Mouse (Mus musculus) T-helper 2 cell (primary cell): ENCODE measurements around the gene Cfap54.

ENCODE experiments used
- in situ Hi-C: fragments of 300-600 bp; cut with MboI, MseI; formaldehyde crosslinking; loops from one replicate; pipeline ENCODE4 v1.15.1; 2025; ENCODE audit warnings: high pct_unique_total_duplicates

Gene Cfap54

DNA sequence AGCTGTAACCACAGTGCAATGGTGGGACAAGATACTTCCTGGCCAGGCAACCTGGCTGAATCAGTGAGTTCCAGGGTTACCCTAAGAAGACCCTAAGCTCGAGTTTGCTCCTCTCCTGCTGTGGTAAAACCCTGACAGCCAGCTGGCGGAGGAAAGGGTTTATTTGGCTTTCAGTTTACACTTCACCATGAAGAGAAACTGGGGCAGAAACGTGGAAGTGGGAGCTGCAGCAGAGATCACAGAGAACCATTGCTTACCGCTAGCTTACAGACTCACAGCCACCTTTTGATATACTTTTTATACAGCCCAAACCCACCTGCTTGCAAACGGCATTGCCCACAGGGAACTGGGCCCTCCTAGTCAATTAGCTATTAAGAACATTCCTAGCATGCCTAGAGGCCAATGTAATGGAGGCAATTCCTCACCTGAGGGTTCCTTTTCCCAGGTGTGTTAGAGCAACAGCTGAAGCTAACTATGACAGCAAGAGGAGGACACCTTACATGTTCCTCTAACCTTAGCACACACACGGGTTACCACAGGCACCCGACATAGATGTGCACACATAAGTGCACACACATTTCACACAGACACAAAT lies 16.9 kb upstream of the Cfap54 start:
- in situ Hi-C loops, result no loop called here

DNA sequence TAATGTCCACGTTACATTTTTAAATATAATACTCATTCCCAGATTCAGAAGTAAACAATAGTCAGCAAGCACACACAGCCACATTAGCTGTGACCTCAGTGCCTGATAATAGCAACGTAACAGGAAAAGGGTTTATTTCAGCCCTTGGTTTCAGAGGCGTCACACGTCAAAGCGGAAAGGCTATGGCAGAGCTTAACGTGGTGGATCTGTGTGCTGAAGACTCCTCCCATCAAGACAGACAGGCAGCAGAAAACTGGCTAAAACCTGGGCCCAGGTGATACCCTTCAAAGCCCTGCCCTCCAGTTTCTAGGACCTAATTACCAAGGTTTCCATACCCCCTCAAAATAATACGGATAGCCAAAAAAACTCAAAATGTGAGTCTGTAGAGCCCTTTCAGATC lies 16.0 kb upstream of the Cfap54 start:
- in situ Hi-C loops, result no loop called here

DNA sequence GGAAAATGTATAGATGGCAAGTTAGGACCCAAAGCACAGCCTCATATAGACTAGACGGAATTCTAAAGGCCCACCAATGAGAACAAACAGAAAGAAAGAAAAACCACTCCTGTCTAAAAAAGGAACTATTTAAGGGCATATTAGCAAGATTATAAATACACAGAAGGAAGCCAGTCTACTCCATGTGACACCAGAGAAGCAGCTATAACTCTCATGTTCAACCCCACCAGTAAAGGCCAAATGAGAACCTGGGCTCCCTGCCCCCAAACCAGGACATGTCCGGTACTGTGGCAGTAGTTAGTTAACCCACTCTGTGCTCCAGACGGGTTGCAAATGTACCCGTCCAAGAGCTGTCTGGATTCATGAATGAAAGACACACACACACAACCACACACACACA lies 14.4 kb upstream of the Cfap54 start:
- in situ Hi-C loops, result no loop called here

DNA sequence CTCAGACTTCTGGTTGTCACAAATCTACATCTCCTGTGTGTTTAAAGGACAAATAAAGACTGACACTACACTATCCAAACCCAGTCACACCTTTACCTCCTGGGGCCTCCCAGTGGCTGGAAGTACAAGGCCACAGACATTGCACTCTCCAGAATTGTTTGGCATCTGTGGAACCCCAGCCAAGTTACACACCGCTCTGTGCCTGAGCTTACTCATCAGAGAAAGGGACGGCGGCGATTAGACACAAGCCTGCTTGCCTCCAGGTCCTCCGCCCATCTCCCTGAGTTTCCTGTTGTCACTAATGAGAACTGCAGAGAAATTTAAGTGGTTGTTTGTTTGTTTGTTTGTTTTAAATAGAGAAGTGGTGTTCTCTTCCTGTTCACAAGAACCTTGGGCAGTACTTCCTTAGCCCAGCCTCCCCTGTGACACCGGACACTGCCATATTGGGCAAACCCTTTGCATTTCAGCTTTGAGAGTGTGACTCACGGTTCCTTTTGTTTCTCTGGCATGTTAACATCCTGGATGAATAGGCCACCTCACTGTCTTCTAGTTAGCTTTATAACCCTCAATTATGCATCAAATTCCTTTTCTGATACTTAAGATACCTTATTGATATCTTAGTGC lies 13.7 kb upstream of the Cfap54 start:
- in situ Hi-C loops, result no loop called here

DNA sequence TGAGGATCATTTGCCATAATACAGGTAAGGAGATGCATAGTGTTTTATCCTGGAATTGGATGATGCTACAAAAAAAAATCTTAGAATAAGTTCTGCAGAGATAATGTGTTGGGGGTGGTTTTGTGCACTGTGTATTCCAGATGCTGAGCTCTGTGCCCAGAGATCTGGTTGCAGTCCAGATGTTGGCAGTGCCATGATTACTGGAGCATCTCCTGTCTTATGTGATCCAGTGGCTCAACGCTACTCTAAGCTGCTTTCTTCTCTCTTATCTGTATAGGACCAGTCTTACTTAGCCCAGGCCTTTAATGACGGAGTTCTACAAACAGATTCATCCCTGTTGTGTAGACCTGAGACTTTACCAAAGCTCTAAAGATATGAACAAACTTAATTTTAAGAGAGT lies 10.5 kb upstream of the Cfap54 start:
- in situ Hi-C loops, result no loop called here

DNA sequence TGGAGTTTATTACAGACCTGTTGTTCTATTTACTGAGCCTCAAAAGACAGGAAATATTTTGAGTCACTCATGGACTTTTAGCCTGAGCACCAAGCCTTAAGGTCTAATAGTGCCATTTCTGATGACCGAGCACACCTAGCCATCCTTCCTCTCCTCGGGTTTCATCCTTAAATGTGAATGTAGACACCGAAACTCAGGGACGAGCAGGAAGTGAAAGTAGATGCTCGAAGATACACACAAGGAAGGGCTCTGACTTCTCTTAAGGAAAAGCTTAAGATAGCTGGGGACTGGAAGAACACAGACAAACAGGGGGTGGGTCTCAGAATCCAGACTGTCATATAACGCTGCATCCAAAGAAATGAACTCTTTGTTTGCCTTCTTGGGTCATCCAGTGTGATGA lies 8.8 kb upstream of the Cfap54 start:
- in situ Hi-C loops, result no loop called here

DNA sequence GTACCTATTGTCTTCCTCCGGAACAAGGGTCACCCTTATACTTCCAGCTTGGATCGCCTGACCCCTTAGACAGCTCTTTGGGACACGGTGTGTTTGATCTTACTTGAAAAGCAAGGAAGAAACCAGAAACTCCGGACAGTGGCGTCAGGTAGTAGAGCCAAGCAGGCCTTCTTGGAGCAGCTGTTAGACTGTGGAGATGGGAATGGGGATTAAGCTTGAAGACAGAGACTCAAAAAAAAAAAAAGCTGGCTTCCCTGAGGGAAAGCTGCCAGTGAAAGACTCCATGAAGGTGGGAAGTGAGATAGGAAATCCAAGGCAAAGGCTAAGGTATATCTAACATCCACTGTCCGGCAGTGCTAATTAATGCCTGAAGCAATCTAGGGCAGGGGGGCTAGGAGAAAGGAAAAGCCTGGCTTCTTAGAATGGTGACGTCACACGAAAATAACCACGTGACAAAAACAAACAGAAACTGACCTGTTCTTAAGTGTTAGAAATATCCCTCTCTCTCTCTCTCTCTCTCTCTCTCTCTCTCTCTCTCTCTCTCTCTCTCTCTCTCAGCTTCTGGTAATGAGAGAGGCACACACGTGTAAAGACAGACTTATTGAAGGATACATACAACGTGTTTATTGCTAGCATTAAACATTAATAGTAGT lies 7.1 kb upstream of the Cfap54 start:
- in situ Hi-C loops, result loop anchor here (10.0 kb wide), 1 partner anchor 46 kb away; no protein-coding TSS in a partner anchor

DNA sequence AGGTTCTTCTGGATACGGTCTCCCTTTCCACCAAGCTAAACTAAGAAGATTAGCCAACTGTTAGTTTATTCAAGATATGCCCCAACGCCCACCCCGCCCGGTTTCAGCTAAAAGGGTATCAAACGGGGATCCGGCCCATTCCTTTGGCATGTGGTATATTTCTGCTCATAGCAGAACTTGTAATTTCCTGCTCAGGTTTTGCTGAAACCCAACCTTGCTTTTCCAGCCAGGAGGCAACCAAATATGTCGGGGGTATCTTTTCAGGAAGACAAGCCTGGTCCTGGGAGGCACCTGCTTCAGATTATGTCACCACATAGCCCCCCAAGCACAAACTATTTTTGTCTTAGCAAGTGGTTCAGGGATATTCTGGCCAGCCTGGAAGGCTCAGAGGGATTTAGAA lies 6.1 kb upstream of the Cfap54 start:
- in situ Hi-C loops, result loop anchor here (10.0 kb wide), 1 partner anchor 47 kb away; no protein-coding TSS in a partner anchor

DNA sequence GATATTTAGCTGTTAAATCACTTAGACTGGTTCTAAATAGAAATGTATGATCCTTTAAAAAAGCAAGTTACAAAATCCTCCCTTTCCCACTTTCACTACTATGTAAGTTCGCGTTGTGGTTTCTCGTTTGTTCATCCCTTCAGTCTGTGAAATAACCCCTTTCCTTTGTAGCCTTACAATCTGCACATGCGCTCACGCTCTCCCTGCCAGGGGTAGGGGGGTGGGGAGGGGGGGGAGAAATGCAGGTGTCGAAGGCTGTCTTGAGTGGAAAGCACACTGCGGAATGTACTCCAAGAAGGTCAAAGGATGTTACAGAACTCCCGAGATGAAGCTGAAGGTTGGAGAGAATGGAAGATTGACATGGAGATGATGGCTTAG lies 2.5 kb upstream of the Cfap54 start:
- in situ Hi-C loops, result loop anchor here (5.0 to 10.0 kb wide), 2 partner anchors 51 to 78 kb away; partner anchors contain the start of gene Cdk17

DNA sequence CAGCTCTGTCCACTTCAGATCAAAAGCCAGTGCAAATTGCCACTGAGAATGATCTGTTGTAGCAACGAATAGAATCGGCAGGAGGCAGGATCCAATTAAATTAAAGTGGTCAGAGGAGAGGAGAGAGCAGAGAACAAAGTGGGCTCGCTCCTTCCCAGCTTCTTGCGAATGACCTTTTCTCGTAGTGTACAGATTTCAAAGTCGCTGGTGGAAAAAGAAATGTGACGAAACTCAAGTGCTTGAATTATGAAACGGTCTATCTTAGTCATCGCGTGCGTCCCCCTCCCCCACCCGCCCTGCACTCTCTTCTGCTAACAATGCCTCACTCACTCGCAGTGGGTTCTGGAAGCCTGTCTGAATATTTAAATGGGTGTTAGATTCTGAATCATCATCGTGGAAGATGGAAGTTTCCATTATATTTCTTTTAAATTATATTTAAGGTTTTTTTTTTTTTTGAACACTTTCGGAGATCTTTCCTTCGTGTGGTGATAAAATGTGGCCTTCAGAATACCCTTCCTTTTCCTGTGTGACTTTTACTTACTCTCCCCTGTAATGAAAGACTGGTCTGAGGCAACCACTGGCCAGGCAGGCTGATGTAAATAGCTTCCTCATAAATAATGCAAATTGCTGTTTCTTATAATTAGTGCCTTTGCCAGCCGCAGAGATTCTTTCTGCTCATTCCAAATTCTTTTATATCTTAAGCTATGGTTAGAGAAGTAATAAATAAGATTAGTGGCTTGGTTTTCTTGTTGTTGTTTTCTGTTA lies 2.0 kb upstream of the Cfap54 start:
- in situ Hi-C loops, result loop anchor here (5.0 to 10.0 kb wide), 2 partner anchors 51 to 79 kb away; partner anchors contain the start of gene Cdk17

DNA sequence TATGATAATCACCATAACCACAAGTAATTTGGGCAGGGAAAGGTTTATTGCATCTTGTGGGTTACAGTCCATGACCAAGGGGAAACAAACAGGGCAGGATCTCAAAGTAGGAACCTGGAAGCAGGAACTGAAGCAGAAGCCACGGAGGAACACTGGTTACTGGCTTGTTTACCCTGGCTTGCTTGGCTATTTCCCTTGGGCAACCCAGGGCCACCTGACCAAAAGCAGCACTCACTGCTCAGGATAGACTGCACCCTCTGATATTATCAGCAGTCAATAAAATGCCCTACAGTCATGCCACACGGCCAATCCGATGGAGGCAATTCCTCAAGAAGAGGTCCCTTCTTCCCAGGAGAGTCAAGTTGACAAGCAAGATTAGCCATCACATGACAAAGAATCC lies 1.9 kb downstream of the Cfap54 start:
- in situ Hi-C loops, result no loop called here

DNA sequence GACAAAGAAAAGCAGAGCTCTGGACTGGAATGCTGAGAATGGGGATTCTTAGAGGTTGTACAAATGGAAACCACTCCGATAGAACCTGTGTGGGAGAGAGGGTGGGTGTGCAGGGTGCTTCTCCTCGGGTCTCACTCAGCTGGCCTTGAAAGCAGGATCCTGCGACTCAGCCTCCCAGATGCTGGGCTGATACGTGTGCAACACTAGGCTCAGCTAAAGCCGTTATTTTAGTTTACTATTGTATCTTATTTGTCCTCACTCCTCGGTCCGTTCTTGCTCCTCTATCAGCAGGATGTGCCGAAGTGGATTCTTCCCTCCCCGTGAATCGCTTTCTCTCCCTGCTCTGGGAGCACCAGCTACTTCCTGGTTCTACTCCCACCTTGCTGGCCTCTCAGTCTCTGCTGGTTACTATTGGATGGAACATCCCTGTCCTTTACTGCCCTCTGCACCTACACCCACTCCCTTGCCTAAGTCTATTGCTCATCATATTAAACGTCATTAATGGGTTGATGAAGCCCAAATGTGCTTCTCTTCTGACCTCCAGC lies 3.4 kb downstream of the Cfap54 start:
- in situ Hi-C loops, result no loop called here

DNA sequence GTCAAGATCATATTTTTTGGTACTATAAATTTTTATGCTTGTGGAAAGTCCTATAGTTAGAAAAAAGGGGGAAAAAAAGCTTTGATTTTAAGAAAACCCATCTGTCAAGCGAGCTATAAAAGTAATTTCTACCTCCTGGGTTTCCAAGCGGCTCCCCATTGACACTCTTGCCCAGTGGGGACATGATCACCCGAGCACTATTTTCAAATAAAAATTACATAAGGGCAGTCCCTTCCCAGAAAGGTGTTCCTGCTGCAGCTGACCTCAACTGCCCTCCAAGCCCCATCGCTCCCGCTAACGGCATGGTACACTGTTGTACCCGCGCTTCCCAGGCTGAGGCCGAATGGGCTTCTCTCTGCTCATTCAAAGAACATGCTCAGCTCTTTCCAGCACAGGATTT lies 5.0 kb downstream of the Cfap54 start:
- in situ Hi-C loops, result no loop called here

DNA sequence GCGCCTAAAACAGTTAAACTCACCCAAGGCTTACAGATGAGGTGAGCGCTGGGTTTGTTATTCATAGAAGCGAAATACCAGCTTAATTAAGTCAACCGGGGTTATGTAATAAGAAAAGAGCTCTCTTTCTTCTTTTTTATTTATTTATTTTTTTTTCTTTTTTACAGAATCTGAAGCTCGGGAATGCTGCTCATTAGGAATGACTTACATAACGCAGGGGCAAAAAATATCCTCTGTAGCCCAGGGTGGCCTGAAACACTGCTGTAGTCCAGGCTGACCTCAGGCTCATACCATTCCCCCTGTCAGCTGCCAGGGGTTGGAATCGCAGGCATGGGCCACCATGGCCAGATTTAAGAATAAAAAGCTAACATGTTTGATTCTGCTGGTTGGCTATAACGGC lies 5.6 kb downstream of the Cfap54 start:
- in situ Hi-C loops, result no loop called here

DNA sequence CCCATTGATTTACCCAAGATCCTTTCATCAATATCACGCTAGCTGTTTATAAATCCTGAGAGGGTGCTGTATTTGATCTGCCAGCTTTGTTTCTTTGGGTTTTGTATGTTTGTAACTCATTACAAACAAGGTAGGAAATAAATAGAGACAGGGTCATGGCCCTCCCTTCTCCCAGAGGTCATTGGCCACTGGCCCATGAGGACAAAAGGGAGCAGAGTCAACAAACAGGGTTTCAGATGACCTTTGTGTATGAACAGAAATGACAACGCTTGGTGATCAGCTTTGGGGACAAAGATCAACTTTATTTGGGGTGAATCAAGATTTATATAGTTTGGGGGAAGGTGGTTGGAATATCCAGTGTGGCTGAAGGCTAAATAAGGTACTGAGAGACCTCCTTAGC lies 8.6 kb downstream of the Cfap54 start:
- in situ Hi-C loops, result loop anchor here (25.0 kb wide), 2 partner anchors 190 to 365 kb away; no protein-coding TSS in a partner anchor

DNA sequence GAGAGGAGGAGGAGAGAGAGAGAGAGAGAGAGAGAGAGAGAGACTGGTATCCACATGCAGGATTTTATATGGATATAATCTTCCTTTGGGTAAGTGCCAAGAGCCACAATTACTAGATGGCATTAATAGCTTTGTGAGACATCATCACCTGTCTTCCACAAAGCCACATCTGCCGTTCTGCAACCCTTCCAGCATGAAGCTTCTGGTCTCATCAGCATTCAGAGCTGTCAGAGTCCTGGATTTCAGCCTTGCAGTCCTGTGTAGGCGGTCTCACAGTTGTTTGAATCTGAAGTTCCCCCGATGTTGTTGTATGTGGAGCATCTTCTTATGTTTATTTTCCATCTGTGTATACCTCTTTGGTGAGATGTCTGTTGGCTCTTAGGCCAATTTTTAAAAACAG lies 9.7 kb downstream of the Cfap54 start:
- in situ Hi-C loops, result loop anchor here (25.0 kb wide), 2 partner anchors 191 to 366 kb away; no protein-coding TSS in a partner anchor

DNA sequence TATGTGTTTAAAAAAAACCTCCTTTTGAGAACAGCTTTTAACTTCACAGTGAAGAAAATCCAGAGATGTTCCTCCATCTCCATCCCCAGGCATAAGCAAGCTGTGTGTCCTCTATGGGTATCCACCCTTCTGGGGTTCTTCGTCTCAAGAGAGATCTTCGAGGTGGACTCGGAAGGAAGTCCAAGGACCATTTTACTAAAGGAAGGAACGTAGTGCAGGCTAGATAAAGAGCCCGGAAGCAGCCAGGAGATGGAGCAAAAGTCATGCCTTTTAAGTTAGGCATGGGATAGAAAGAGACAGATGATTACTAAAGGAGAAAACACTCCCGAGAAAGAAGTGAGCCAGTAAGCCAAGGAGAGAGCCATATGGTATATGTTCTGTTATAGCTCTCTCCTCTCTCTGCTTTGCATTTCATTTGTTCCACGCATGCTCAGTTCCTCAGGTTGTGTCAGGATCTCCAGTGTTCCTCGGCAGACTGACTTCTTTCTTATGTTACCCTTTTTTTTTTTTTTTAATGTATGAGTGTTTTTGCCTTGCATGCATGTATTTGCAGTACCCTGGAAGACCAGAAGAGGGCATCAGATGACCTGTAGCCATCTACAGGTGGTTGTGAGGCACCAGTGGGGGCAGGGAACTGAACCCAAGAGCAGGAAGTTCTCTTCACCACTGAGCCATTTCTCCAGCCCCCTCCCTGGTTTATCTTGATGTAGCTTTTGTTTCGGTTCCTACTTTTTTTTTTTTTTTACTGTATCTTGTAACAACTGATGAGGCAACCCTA lies 11.1 kb downstream of the Cfap54 start:
- in situ Hi-C loops, result loop anchor here (25.0 kb wide), 2 partner anchors 192 to 367 kb away; no protein-coding TSS in a partner anchor

DNA sequence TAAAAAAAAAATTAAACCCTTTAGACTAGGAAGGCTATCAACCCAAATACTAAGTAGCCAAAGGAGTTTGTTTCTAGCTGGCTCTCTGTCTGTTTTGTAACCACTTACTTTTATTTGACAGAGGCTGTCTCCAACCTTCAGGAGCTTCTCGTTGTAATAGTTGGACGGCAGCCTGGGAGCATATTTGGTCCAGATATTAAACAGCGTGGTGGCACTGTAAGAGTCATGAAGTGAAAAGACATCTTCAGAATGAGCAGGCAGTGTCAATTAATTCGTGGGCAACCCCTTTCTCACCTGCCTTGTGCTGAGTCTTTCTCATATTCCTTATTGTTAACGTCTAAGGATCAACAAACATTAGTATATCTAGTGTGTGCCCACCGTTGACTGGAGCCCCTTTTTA lies 11.7 kb downstream of the Cfap54 start:
- in situ Hi-C loops, result loop anchor here (10.0 to 25.0 kb wide), 3 partner anchors 85 to 368 kb away; no protein-coding TSS in a partner anchor

DNA sequence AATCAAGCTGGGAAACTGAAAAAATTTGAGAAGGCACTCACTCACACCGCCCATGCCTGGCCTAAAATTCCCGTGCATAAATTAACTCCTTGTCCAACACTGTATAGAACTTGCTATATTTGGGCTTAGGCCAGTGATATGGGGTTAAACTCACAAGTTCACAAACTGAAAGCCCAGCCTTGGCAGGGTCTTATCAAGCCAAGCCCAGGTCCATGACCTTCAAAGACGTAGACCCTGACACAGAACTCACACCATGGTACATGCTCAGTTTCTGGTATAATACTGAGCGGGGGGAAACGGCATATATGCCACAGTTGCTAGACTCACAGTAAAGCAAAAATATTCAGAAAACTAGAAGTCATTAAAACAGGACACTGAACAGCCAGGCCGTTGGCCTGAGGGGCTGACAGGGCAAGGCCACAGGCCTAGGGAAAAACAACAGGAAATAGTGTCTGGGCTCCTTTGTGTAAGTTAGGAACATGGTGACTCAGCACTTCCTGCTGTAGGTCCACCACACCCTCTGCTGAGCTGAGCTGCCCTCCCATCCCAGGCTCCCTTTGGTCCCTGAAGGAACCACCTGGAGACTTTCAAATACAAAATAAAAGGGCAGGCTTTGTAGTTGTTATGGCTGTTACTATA lies 12.3 kb downstream of the Cfap54 start:
- in situ Hi-C loops, result loop anchor here (10.0 to 25.0 kb wide), 3 partner anchors 86 to 368 kb away; no protein-coding TSS in a partner anchor

DNA sequence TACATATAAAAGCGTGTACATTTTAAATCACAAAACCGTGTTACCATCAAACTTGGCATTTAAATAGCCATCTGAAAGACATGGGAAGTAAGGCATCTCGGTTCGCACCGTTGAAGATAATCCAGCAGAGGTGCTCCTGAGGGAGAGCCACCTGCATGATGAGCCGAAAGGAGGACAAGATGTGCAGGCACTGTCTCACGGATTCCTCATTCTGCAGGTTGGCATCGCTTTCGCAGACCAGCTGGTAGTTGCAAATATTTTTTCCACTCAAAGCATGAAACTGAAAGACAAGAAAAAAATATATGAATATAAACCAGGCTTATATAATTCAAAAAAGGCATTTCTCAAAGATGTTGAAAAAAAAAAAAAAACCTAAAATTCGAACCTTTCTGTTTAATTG lies 16.4 kb downstream of the Cfap54 start:
- in situ Hi-C loops, result loop anchor here (10.0 to 25.0 kb wide), 3 partner anchors 90 to 372 kb away; no protein-coding TSS in a partner anchor
